Mouse (Mus musculus) CD8-positive naive resting alpha-beta T cell, adult 57 days (primary cell): ENCODE measurements around the gene Enah. TPM values are rescaled to one million over a fixed set of nuclear protein-coding genes. Genes with fewer than 3 reads are reported as not detected.

Source experiments
- total RNA-seq: library from RNA; stranded (reverse); gene quantifications from one replicate; pipeline ENCODE4 v1.2.4, GENCODE M21; 2023

The Enah gene
- 0.28 TPM for total RNA-seq

DNA sequence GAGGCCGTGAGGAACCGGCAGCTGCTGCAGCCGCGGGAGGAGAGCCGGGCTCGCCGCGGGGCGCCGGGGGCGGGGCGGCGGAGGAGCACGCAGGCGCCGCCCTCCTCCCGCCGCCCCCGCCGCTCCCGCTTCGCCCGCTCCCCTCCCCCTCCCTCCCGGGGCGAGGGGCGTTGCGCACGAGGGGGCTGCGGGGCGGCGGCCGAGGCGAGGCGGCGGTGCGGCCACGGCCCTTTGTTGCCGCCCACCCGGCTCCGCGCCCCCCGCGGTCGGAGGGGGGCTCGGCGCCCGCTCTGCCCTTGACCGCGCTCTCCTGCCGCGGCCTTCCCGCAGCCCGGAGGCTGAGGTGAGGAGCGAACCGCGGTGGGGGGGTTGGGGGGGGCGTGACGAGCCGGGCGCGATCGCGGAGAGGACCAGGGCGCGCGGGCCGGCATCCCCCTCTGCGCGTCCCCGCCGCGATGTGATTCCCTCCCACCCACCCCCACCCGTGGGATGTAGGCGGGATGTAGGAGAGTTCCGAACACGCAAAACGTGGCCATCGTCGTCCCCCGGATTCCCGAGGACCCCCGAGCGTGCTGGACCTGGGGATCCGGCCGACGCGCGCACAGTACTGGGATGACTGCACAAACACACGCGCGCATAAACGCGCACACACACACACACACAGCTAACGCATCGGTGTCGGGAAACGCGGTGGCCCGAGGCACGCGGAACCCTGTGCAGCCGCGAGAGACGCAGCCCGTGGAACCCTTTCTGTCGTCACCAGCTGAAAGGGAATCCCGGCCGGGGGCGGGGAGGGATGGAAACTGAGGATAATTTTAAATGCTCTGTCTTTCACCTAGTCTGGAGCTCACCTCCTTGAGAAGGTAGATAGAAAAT is at the start of gene Enah:
TSS of gene Enah (minus strand) at position 65 of the 876 bp plus-strand sequence.

Other genes with a start within 250 kb of the Enah start
- 235 TPM for gene Lbr, start 176.9 kb downstream of the Enah start, total RNA-seq
- 60.1 TPM for gene Srp9, start 104.7 kb upstream of the Enah start, total RNA-seq
- gene Vmn1r1, start 144.5 kb upstream of the Enah start, total RNA-seq: not detected